Mouse (Mus musculus) ZHBTc4 (cell line): Measurements from ENCODE around the gene Mrtfb.
A peak's percentile ranks its signal among the peaks of the same experiment; 100 is the strongest.
"Not testable (repeated sequence)": the region's sequence is repeated elsewhere in the genome, so short reads cannot be mapped to it uniquely, and the experiment has no call there.

ENCODE experiments used
- DNase-seq: peaks from one replicate; pipeline ENCODE4 v3.0.0-alpha.2; 2011; ENCODE audit warnings: low read depth, low spot score

Gene Mrtfb

GRCm38 (mm10) chr16:13276258-13276657 lies 20.0 kb downstream of the Mrtfb start:
- DNase-seq, result no peak

- DNase-seq, result no peak
Measured at GRCm38 (mm10) chr16:13276709-13277399, 20.6 kb downstream of the Mrtfb start.

- DNase-seq, result not testable (repeated sequence)
Measured at GRCm38 (mm10) chr16:13286425-13286824, 30.1 kb downstream of the Mrtfb start.

DNA sequence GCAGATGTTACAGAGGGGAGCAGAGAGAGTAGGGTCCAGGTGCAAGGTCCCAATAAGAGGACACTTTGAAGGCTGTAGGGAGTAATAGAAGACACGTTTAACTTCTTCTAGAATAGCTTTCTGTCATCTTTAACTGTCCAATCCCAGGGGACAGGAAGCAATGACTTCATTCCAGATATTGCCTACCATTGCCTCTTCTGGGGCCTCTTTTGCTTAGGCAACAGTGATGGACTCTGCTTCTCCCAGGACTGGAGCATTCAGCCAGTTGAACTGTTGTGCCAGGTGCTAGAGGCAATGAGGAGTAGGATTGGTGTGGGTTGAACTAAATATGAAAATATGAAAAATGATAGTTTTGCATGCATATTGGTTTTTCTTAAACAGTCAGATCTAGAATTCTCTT lies 41.6 kb downstream of the Mrtfb start:
- DNase-seq, result no peak

- no peak for DNase-seq
Measured at GRCm38 (mm10) chr16:13298991-13299390, 42.7 kb downstream of the Mrtfb start.

- DNase-seq, result no peak
Measured at GRCm38 (mm10) chr16:13306065-13306695, 49.9 kb downstream of the Mrtfb start.

GRCm38 (mm10) chr16:13310096-13310683 lies 53.9 kb downstream of the Mrtfb start:
- DNase-seq, result no peak

GRCm38 (mm10) chr16:13311374-13311773 lies 55.1 kb downstream of the Mrtfb start:
- DNase-seq, result no peak

DNA sequence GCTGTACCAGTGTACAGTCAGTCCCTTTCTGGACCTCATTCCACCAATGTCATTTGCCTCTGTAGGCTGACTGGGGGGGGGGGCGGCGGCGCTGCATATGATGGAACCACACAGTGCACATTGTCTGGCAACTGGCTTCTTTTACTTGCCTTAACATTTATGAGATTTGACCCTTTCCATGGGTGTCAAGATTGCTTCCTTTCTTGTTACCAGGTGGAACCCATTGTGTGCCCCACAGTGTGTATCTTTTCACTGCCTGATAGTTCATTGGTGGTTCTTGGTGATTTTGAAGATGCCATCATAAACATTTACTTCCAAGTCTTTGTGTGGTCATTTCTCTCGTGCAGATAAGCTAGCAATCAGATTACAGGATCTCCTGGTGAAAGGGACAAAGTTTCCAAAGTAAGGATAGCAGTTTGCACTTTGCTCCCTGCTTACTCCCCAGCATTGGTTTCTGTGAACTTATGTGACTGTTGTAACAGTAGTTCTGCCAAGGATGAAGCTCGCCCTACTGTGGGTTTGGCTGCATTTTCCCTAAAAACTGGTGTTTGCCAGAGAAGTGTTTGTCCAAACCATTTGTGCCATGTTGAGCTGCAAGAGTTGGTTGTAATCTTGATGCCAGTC lies 56.9 kb downstream of the Mrtfb start:
- no peak for DNase-seq

GRCm38 (mm10) chr16:13323751-13324150 lies 67.5 kb downstream of the Mrtfb start:
- DNase-seq, result peak; percentile 59

DNA sequence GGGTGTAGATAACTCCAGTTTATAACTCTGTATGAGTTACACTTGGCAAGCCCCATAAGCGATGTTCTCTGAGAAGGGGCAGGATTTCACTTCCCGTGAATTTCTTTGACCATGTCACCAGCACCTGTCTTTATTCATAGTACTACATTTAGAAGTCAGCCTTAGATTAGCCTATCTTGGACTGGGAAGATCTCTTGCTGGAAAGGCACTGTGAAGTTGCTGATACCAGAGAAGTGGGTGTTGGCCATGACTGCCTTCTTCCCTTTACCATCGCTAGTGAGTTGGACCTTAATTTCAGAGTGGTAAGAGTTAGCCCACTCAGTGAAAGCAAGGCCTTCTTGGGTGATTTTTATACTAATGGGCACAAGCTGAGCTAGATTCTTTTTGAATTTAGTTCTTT lies 70.3 kb downstream of the Mrtfb start:
- DNase-seq, result no peak

GRCm38 (mm10) chr16:13328646-13329045 lies 72.4 kb downstream of the Mrtfb start:
- DNase-seq, result no peak

DNA sequence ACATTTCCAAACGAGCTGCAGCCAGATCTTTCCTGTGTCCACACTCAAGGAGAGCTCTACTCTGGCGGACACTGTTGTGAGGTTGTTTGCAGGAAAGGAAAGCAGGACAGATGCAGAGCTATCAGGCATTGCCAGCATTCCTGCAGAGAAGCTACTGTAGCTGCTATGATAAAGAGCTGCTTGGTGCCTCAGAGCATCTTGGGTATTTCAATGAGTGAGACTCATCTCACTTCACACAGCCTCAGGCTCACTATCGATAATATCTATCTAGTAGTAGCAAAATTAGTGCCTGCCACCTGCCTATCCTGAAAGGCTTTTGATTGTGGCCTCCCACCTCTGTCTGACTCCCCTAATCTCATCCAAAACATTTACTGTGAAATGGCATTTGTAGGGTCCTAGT lies 73.4 kb downstream of the Mrtfb start:
- DNase-seq, result no peak

GRCm38 (mm10) chr16:13330221-13330659 lies 74.0 kb downstream of the Mrtfb start:
- DNase-seq, result no peak

DNA sequence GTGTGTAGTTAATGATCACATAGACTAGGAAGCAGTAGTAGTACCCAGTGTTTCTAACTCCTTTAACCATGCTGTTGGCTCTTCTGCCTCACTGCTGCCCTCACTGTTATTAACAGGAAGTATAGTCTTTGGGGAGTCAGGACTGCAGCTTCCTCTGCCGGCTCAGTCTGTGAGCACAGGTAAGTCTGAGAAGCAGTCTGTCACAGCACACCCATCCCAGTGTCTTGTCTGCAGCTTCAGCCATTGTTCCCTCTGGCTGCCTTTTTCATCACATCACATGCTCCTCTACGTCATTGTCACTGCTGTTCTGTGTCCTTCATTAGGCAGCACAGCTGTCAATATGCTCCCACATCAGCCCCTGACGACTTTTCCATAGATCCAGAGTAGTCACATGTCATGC lies 75.6 kb downstream of the Mrtfb start:
- DNase-seq, result no peak

DNA sequence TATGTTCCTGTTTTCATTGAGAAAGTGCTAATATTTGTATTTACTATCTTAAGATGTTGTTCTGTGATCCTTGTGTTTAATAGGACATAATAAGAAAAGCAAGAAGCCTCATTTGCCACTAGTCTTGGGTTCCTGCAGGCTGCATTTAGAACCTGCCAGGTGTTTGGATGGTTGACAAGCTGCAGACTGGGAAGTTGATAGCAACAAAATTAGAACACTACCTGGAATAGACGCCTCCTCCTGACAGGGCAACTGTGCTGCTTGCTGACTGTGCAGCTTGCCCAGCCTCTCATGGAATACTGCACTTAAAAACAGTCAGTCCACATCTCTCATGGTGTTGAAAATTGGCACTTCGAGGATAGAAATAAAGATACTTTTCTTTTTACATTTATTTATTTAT lies 76.3 kb downstream of the Mrtfb start:
- DNase-seq, result no peak

GRCm38 (mm10) chr16:13333781-13334341 lies 77.6 kb downstream of the Mrtfb start:
- no peak for DNase-seq

DNA sequence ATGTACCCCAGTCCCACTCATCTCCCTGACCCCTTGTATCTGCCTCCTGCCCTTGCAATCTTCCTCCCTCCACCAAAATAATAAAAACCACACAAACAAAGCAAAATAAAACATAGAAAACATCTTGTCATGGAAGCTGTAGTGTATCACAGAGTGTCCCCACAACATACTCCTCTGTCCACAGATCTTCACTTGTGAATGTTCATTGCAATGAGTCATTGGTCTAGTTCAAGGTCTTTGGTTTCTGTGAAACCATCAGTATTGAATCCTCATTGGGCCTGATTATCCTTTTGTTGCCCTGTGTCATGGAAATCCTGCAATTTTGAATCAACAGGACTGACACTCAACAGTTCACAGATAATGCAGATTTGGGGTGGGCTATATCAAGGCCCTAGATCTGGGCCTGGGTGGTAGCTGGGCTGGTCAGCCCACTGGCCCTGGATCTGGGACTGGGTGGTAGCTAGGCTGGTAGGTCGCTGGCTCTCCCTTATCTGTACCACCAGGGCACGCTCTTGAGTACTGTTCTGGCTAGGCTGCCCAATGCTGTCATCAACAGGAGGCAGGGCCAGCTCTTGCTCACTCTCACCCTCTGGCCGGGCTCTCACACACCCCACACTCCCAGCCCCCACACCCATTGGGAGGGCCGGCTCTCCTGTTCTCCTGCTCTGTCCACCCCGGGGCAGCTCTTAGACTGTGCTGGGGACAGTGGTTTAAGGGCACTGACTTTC lies 80.4 kb downstream of the Mrtfb start:
- DNase-seq, result no peak

- DNase-seq, result no peak
Measured at GRCm38 (mm10) chr16:13338094-13338493, 81.8 kb downstream of the Mrtfb start.

- no peak for DNase-seq
Measured at GRCm38 (mm10) chr16:13339433-13339832, 83.2 kb downstream of the Mrtfb start.

GRCm38 (mm10) chr16:13345822-13346221 lies 89.5 kb downstream of the Mrtfb start:
- DNase-seq, result not testable (repeated sequence)

DNA sequence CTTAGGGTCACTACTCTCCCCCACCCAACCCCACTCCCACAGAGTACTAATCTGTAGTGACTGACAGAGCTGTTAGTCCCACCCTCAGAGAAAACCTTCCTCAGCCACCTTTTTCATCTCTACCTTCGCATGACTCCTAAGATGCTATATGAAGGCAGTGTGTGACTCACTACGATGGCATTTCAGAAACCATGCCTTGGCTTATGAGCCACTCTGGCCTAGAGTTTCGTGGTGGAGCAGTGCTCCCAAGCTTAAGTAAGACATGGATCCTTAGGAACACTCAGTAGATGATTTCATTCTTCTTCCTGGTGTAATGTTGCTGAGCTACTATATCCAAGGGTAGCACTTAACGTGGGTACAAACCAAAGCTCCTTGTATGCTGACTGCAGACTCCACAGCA lies 94.4 kb downstream of the Mrtfb start:
- DNase-seq, result no peak
